Mouse (Mus musculus) intestine, embryonic 15.5 days (tissue): ENCODE data around the gene Cacna2d3. TPM values are rescaled to one million over a fixed set of nuclear protein-coding genes. Genes with fewer than 3 reads are reported as not detected.
A peak's percentile ranks its signal among the peaks of the same experiment; 100 is the strongest.

Experiments
- ATAC-seq: fragments of 200-750 bp; cut with Nextera tagmentation; 2 replicates; pipeline ENCODE4 v1.8.0; 2017; ENCODE audit warnings: moderate TSS enrichment, moderate library complexity
- H3K27ac ChIP-seq: fragments of 300-500 bp; sonication (generic); 2 replicates; pipeline ENCODE4 v1.5.1; 2015; ENCODE audit warnings: mild to moderate bottlenecking, inconsistent platforms
- H3K27me3 ChIP-seq: fragments of 300-500 bp; sonication (generic); replicated peaks from 2 replicates; pipeline ENCODE4 v1.6.1; 2015; ENCODE audit warnings: inconsistent platforms
- H3K36me3 ChIP-seq: fragments of 300-500 bp; sonication (generic); 2 replicates; pipeline ENCODE4 v1.6.1; 2015; ENCODE audit warnings: inconsistent platforms
- H3K4me1 ChIP-seq: fragments of 300-500 bp; sonication (generic); replicated peaks from 2 replicates; pipeline ENCODE4 v1.6.1; 2015; ENCODE audit warnings: inconsistent platforms
- H3K4me2 ChIP-seq: fragments of 300-500 bp; sonication (generic); replicated peaks from 2 replicates; pipeline ENCODE4 v1.6.1; 2015; ENCODE audit warnings: mild to moderate bottlenecking, inconsistent platforms
- H3K4me3 ChIP-seq: fragments of 300-500 bp; sonication (generic); replicated peaks from 2 replicates; pipeline ENCODE4 v1.5.1; 2015; ENCODE audit warnings: inconsistent platforms
- H3K9ac ChIP-seq: fragments of 300-500 bp; sonication (generic); 2 replicates; pipeline ENCODE4 v1.6.1; 2015; ENCODE audit warnings: inconsistent platforms
- H3K9me3 ChIP-seq: fragments of 300-500 bp; sonication (generic); 2 replicates; pipeline ENCODE4 v1.6.1; 2016; ENCODE audit warnings: inconsistent platforms
- WGBS: fragments of 180-500 bp; shearing (Covaris S2); methylation state at CpG from one replicate; pipeline ENCODE4 v1.1.7; 2015; 5-methylcytosine and 5-hydroxymethylcytosine counted together
- polyA plus RNA-seq: library from polyadenylated mRNA; unstranded; fragments of >200 nt; fragmentation: Nextera tagmentation; extraction: Ambion mirVana; gene quantifications from 2 replicates; pipeline ENCODE4 v1.2.1, GENCODE M21; 2015

Cacna2d3 gene
- polyA plus RNA-seq, 1 experiment from 2014 or later, result 1.4 TPM

GRCm38 (mm10) chr14:29042355-29042754 is 679.3 kb downstream of the Cacna2d3 start:
- H3K27ac ChIP-seq, result no peak overlapping the region
- no peak overlapping the region for H3K4me2 ChIP-seq
- 67% methylated on average over 1 of the region's 1 CpGs for WGBS
- H3K4me3 ChIP-seq, result no peak overlapping the region
- no peaks in the 10 kb centered on the region for H3K9me3 ChIP-seq
- no peaks in the 10 kb centered on the region for H3K27me3 ChIP-seq
- ATAC-seq, result no peak
- no peaks in the 10 kb centered on the region for H3K4me1 ChIP-seq
- H3K36me3 ChIP-seq, result no peaks in the 10 kb centered on the region
- H3K9ac ChIP-seq, result no peak overlapping the region

- H3K4me3 ChIP-seq, result no peak overlapping the region
- no peaks in the 10 kb centered on the region for H3K27me3 ChIP-seq
- no peak overlapping the region for H3K4me2 ChIP-seq
- WGBS, result 87% methylated on average over 1 of the region's 1 CpGs
- H3K27ac ChIP-seq, result no peak overlapping the region
- H3K9me3 ChIP-seq, result no peaks in the 10 kb centered on the region
- H3K36me3 ChIP-seq, result no peaks in the 10 kb centered on the region
- no peak overlapping the region for H3K9ac ChIP-seq
- ATAC-seq, result no peak
- H3K4me1 ChIP-seq, result no peaks in the 10 kb centered on the region
Observed at GRCm38 (mm10) chr14:29041498-29041897, 680.2 kb downstream of the Cacna2d3 start.

- Histone ChIP-seq H3K27ac (no peak overlapping the region), H3K27me3 (no peaks in the 10 kb centered on the region), H3K36me3 (no peaks in the 10 kb centered on the region), H3K4me3 (no peak overlapping the region), H3K4me1 (no peaks in the 10 kb centered on the region), H3K9ac (no peak overlapping the region), H3K9me3 (no peaks in the 10 kb centered on the region), H3K4me2 (no peak overlapping the region)
- ATAC-seq, result no peak
- WGBS, result 64% methylated on average over 9 of the region's 9 CpGs
Observed at GRCm38 (mm10) chr14:29040606-29041364, 680.9 kb downstream of the Cacna2d3 start.

GRCm38 (mm10) chr14:29038246-29038645 is 683.4 kb downstream of the Cacna2d3 start:
- Histone ChIP-seq H3K36me3 (no peaks in the 10 kb centered on the region), H3K4me2 (no peak overlapping the region), H3K27ac (no peak overlapping the region), H3K9me3 (no peaks in the 10 kb centered on the region), H3K4me1 (no peaks in the 10 kb centered on the region), H3K27me3 (no peaks in the 10 kb centered on the region), H3K9ac (no peak overlapping the region), H3K4me3 (no peak overlapping the region)
- no peak for ATAC-seq
- 78% methylated on average over 5 of the region's 5 CpGs for WGBS

GRCm38 (mm10) chr14:29031858-29032395 is 689.7 kb downstream of the Cacna2d3 start:
- no peak overlapping the region for H3K9ac ChIP-seq
- no peak overlapping the region for H3K4me2 ChIP-seq
- WGBS, result 90% methylated on average over 1 of the region's 1 CpGs
- no peaks in the 10 kb centered on the region for H3K36me3 ChIP-seq
- no peaks in the 10 kb centered on the region for H3K9me3 ChIP-seq
- H3K4me1 ChIP-seq, result no peaks in the 10 kb centered on the region
- no peaks in the 10 kb centered on the region for H3K27me3 ChIP-seq
- no peak overlapping the region for H3K27ac ChIP-seq
- H3K4me3 ChIP-seq, result no peak overlapping the region
- peak; percentile 53; the same call in 1 of the 2 replicates for ATAC-seq

GRCm38 (mm10) chr14:29030519-29030918 is 691.1 kb downstream of the Cacna2d3 start:
- no peak overlapping the region for H3K9ac ChIP-seq
- no peaks in the 10 kb centered on the region for H3K4me1 ChIP-seq
- H3K9me3 ChIP-seq, result no peaks in the 10 kb centered on the region
- no peaks in the 10 kb centered on the region for H3K27me3 ChIP-seq
- ATAC-seq, result no peak
- 72% methylated on average over 9 of the region's 9 CpGs for WGBS
- no peak overlapping the region for H3K27ac ChIP-seq
- H3K36me3 ChIP-seq, result no peaks in the 10 kb centered on the region
- no peak overlapping the region for H3K4me2 ChIP-seq
- no peak overlapping the region for H3K4me3 ChIP-seq

GRCm38 (mm10) chr14:29029896-29030420 is 691.7 kb downstream of the Cacna2d3 start:
- ATAC-seq, result no peak
- Histone ChIP-seq H3K9me3 (no peaks in the 10 kb centered on the region), H3K27ac (no peak overlapping the region), H3K4me3 (no peak overlapping the region), H3K4me1 (no peaks in the 10 kb centered on the region), H3K27me3 (no peaks in the 10 kb centered on the region), H3K9ac (no peak overlapping the region), H3K36me3 (no peaks in the 10 kb centered on the region), H3K4me2 (no peak overlapping the region)
- 75% methylated on average over 11 of the region's 11 CpGs for WGBS

GRCm38 (mm10) chr14:29029107-29029469 is 692.6 kb downstream of the Cacna2d3 start:
- ATAC-seq, result no peak
- 95% methylated on average over 2 of the region's 2 CpGs for WGBS

GRCm38 (mm10) chr14:29028391-29029106 is 693.1 kb downstream of the Cacna2d3 start:
- no peak overlapping the region for H3K4me2 ChIP-seq
- no peaks in the 10 kb centered on the region for H3K9me3 ChIP-seq
- H3K4me1 ChIP-seq, result no peaks in the 10 kb centered on the region
- H3K27ac ChIP-seq, result no peak overlapping the region
- H3K9ac ChIP-seq, result no peak overlapping the region
- no peak for ATAC-seq
- no peaks in the 10 kb centered on the region for H3K36me3 ChIP-seq
- H3K4me3 ChIP-seq, result no peak overlapping the region
- WGBS, result 82% methylated on average over 6 of the region's 6 CpGs
- H3K27me3 ChIP-seq, result no peaks in the 10 kb centered on the region

More at GRCm38 (mm10) chr14:29029107-29029469, 692.6 kb downstream of the Cacna2d3 start:
- no peak overlapping the region for H3K4me2 ChIP-seq
- H3K9ac ChIP-seq, result no peak overlapping the region
- H3K36me3 ChIP-seq, result no peaks in the 10 kb centered on the region
- H3K4me3 ChIP-seq, result no peak overlapping the region
- no peaks in the 10 kb centered on the region for H3K4me1 ChIP-seq
- H3K9me3 ChIP-seq, result no peaks in the 10 kb centered on the region
- H3K27me3 ChIP-seq, result no peaks in the 10 kb centered on the region
- no peak overlapping the region for H3K27ac ChIP-seq

- Histone ChIP-seq H3K9ac (no peak overlapping the region), H3K4me1 (no peaks in the 10 kb centered on the region), H3K27me3 (no peaks in the 10 kb centered on the region), H3K36me3 (no peaks in the 10 kb centered on the region), H3K4me2 (no peak overlapping the region), H3K27ac (no peak overlapping the region), H3K9me3 (no peaks in the 10 kb centered on the region), H3K4me3 (no peak overlapping the region)
- 87% methylated on average over 5 of the region's 5 CpGs for WGBS
- ATAC-seq, result no peak
Observed at GRCm38 (mm10) chr14:29027276-29027675, 694.4 kb downstream of the Cacna2d3 start.

- 76% methylated on average over 6 of the region's 6 CpGs for WGBS
- Histone ChIP-seq H3K9me3 (no peaks in the 10 kb centered on the region), H3K4me3 (no peak overlapping the region), H3K27me3 (no peaks in the 10 kb centered on the region), H3K36me3 (no peaks in the 10 kb centered on the region), H3K4me1 (no peaks in the 10 kb centered on the region), H3K9ac (no peak overlapping the region), H3K27ac (no peak overlapping the region), H3K4me2 (no peak overlapping the region)
- no peak for ATAC-seq
Observed at GRCm38 (mm10) chr14:29025335-29025734, 696.3 kb downstream of the Cacna2d3 start.

GRCm38 (mm10) chr14:29023246-29023645 is 698.4 kb downstream of the Cacna2d3 start:
- H3K9me3 ChIP-seq, result no peaks in the 10 kb centered on the region
- no peaks in the 10 kb centered on the region for H3K36me3 ChIP-seq
- 95% methylated on average over 4 of the region's 4 CpGs for WGBS
- no peak overlapping the region for H3K4me3 ChIP-seq
- H3K27ac ChIP-seq, result no peak overlapping the region
- H3K27me3 ChIP-seq, result no peaks in the 10 kb centered on the region
- H3K9ac ChIP-seq, result no peak overlapping the region
- H3K4me2 ChIP-seq, result no peak overlapping the region
- H3K4me1 ChIP-seq, result no peaks in the 10 kb centered on the region
- ATAC-seq, result no peak
